Mouse (Mus musculus): Measurements from ENCODE around the gene Gng5. TPM values are rescaled to one million over a fixed set of nuclear protein-coding genes. Genes with fewer than 3 reads are reported as not detected.

Gng5 gene
- polyA plus RNA-seq, 1 experiment from 2014 or later, result 1,057 TPM

Other genes starting within 250 kb of the Gng5 start
- gene Ssx2ip, start 95.2 kb upstream of the Gng5 start, polyA plus RNA-seq (2014; fragmentation: Nextera tagmentation; extraction: Ambion mirVana), result 36.3 and 38.1 TPM in 2 replicates
- 12.1 and 12.8 TPM in 2 replicates for gene Ctbs, start 50.0 kb upstream of the Gng5 start, polyA plus RNA-seq (2014; fragmentation: Nextera tagmentation; extraction: Ambion mirVana)
- 3.7 and 4.4 TPM in 2 replicates for gene Spata1, start 54 bp upstream of the Gng5 start, polyA plus RNA-seq (2014; fragmentation: Nextera tagmentation; extraction: Ambion mirVana)
- gene Rpf1, start 21.6 kb downstream of the Gng5 start, polyA plus RNA-seq (2014; fragmentation: Nextera tagmentation; extraction: Ambion mirVana), result 53.2 and 57.0 TPM in 2 replicates
- not detected in 2 replicates for gene Uox, start 70.6 kb downstream of the Gng5 start, polyA plus RNA-seq (2014; fragmentation: Nextera tagmentation; extraction: Ambion mirVana)
- not detected in 2 replicates for gene Dnase2b, start 115.8 kb downstream of the Gng5 start, polyA plus RNA-seq (2014; fragmentation: Nextera tagmentation; extraction: Ambion mirVana)
- not detected in 2 replicates for gene 4930503B20Rik, start 151.5 kb downstream of the Gng5 start, polyA plus RNA-seq (2014; fragmentation: Nextera tagmentation; extraction: Ambion mirVana)
- gene Samd13, start 185.8 kb downstream of the Gng5 start, polyA plus RNA-seq (2014; fragmentation: Nextera tagmentation; extraction: Ambion mirVana), result 0.46 and 0.51 TPM in 2 replicates

Data from intestine, embryonic 14.5 days (tissue).